In genomic region chr15:83615245-83615644, GRCm38 (mm10) we compare ENCODE assay signal across 24 mouse cellular contexts. TPM values are rescaled to one million over a fixed set of nuclear protein-coding genes. Genes with fewer than 3 reads are reported as not detected.
DNase-seq lines count a peak whose midpoint lies in the region; ATAC-seq lines count a peak whose summit lies in the region.
"Had no signal": no experiment of that assay in that cellular context is flagged by ENCODE, and none has a peak within 500 bp of the region (broad histone marks: within the 10 kb centered on the region; RNA-seq: fewer than 3 reads in every experiment).

No protein-coding gene starts in this region.

- H3K36me3 ChIP-seq in midbrain, embryonic 16.5 days (ENCODE audit: control insufficient read depth, insufficient read depth, low read length) = no peaks in the 10 kb centered on the region
- H3K36me3 ChIP-seq: kidney, embryonic 15.5 days; midbrain, embryonic 15.5 days had no signal

- no peak overlapping the region for H3K27ac ChIP-seq in midbrain, embryonic 16.5 days (ENCODE audit: low read length)
- H3K27ac ChIP-seq: forebrain, embryonic 13.5 days; hindbrain, embryonic 12.5 days; kidney, embryonic 15.5 days; limb, embryonic 15.5 days; liver, embryonic 14.5 days; midbrain, embryonic 15.5 days; neural tube, embryonic 13.5 days had no signal

- DNase-seq in frontal cortex, postnatal 10 days (ENCODE audit: low spot score in 2 of 2) = no peak
- peak; percentile 69 for DNase-seq in right cerebral cortex, adult 18-20 months
- DNase-seq in right cerebral cortex, postnatal 4 days = no peak
- DNase-seq in left cerebral cortex, adult 18-20 months (ENCODE audit: low spot score in 2 of 2) = peak; percentile 47 to 49
- peak; percentile 76 for DNase-seq in telencephalon, adult 2 months (ENCODE audit: low read depth, low spot score)
- no peak for DNase-seq in cerebellum, adult 11 months
- DNase-seq: adrenal gland, adult 8-10 months; cerebellum, adult 8-10 months; kidney, adult 11 months; kidney, postnatal 36 days; lung, embryonic 14.5 days; thymus, adult 2 months had no signal

- no peak overlapping the region for H3K4me3 ChIP-seq in midbrain, embryonic 16.5 days (ENCODE audit: low read depth, low read length)
- H3K4me3 ChIP-seq: forebrain, embryonic 13.5 days; hindbrain, embryonic 12.5 days; kidney, embryonic 15.5 days; limb, embryonic 15.5 days; megakaryocyte, embryonic 14.5 days; midbrain, embryonic 15.5 days; myocyte; neural tube, embryonic 13.5 days had no signal

- H3K27me3 ChIP-seq in midbrain, embryonic 16.5 days (ENCODE audit: control insufficient read depth, insufficient read depth, low read depth, low read length) = no peaks in the 10 kb centered on the region
- H3K27me3 ChIP-seq: forebrain, embryonic 13.5 days; hindbrain, embryonic 12.5 days; kidney, embryonic 15.5 days; limb, embryonic 15.5 days; midbrain, embryonic 15.5 days; neural tube, embryonic 13.5 days had no signal

- no peaks in the 10 kb centered on the region for H3K4me1 ChIP-seq in midbrain, embryonic 16.5 days (ENCODE audit: control insufficient read depth, insufficient read depth, low read length)
- H3K4me1 ChIP-seq: forebrain, embryonic 13.5 days; hindbrain, embryonic 12.5 days; kidney, embryonic 15.5 days; limb, embryonic 15.5 days; midbrain, embryonic 15.5 days; neural tube, embryonic 13.5 days had no signal

- H3K4me2 ChIP-seq in midbrain, embryonic 16.5 days (ENCODE audit: low read length) = no peak overlapping the region
- H3K4me2 ChIP-seq: forebrain, embryonic 13.5 days; hindbrain, embryonic 12.5 days; kidney, embryonic 15.5 days; limb, embryonic 15.5 days; lung, embryonic 14.5 days; midbrain, embryonic 15.5 days; neural tube, embryonic 13.5 days had no signal

- 90% methylated on average over 3 of the region's 3 CpGs for WGBS in midbrain, embryonic 16.5 days

- H3K9me3 ChIP-seq in midbrain, embryonic 16.5 days (replicated peaks; ENCODE audit: control insufficient read depth, low read length, poor library complexity, severe bottlenecking) = no peaks in the 10 kb centered on the region
- H3K9me3 ChIP-seq: forebrain, embryonic 13.5 days; hindbrain, embryonic 12.5 days; kidney, embryonic 15.5 days; limb, embryonic 15.5 days; midbrain, embryonic 15.5 days; neural tube, embryonic 13.5 days had no signal

- peak; percentile 78 for ATAC-seq in frontal cortex, adult (ENCODE audit: low TSS enrichment)
- no peak for ATAC-seq in midbrain, embryonic 16.5 days
- ATAC-seq: activated CD4-positive, CD25-positive, alpha-beta regulatory T cell, adult 4 months; forebrain, embryonic 13.5 days; midbrain, embryonic 15.5 days had no signal

- no peak overlapping the region for H3K9ac ChIP-seq in midbrain, embryonic 16.5 days (ENCODE audit: low read depth, low read length)
- H3K9ac ChIP-seq: forebrain, embryonic 13.5 days; hindbrain, embryonic 12.5 days; kidney, embryonic 15.5 days; limb, embryonic 15.5 days; liver, embryonic 14.5 days; lung, embryonic 14.5 days; midbrain, embryonic 15.5 days; neural tube, embryonic 13.5 days had no signal

RNA-seq across cellular contexts. Expression of gene Ttll12, which starts 20.3 kb away (rescaled TPM):
- 10 to 100 TPM; 11.2 to 12.4 TPM for total RNA-seq in left cerebral cortex, adult 18-20 months (2021)
- 47.4 and 49.2 TPM in 2 replicates for polyA plus RNA-seq in midbrain, embryonic 16.5 days (2015; fragmentation: Nextera tagmentation; extraction: Ambion mirVana)

RNA-seq across cellular contexts. Expression of gene Mcat, which starts 51.7 kb away (rescaled TPM):
- total RNA-seq in left cerebral cortex, adult 18-20 months (2021) = 10 to 100 TPM; 17.9 to 26.0 TPM
- 25.9 and 30.3 TPM in 2 replicates for polyA plus RNA-seq in midbrain, embryonic 16.5 days (2015; fragmentation: Nextera tagmentation; extraction: Ambion mirVana)

RNA-seq across cellular contexts. Expression of gene Tspo, which starts 51.9 kb away (rescaled TPM):
- 10 to 100 TPM in 1 of 2 experiments, 1 to 10 TPM in 1; 7.9 to 10.6 TPM for total RNA-seq in left cerebral cortex, adult 18-20 months (2021)
- 5.8 and 6.1 TPM in 2 replicates for polyA plus RNA-seq in midbrain, embryonic 16.5 days (2015; fragmentation: Nextera tagmentation; extraction: Ambion mirVana)

Comparison
In these comparisons a context has a peak if more than half of its experiments do, and no peak if none do; other contexts are left out.
1. DNase-seq: peak in right cerebral cortex, adult 18-20 months (single experiment), left cerebral cortex, adult 18-20 months (2 of 2) and telencephalon, adult 2 months (single experiment); none in frontal cortex, postnatal 10 days (0 of 2), right cerebral cortex, postnatal 4 days (single experiment) and cerebellum, adult 11 months (single experiment).